Mouse (Mus musculus): ENCODE measurements around the gene Osbpl10.

GRCm38 (mm10) chr9:115049981-115050720, 71.8 kb downstream of the Osbpl10 start:
- TF ChIP-seq CTCF (IDR thresholded peaks at IDR 0.05; ENCODE audit: low read depth) (no peak), EP300 (optimal IDR thresholded peaks at IDR 0.05) (no peak)

Data from stomach, postnatal 0 days (tissue).